Mouse (Mus musculus) midbrain, postnatal 0 days (tissue): ENCODE results near the gene St6galnac6. TPM values are rescaled to one million over a fixed set of nuclear protein-coding genes. Genes with fewer than 3 reads are reported as not detected.

ENCODE experiments used
- ATAC-seq: fragments of 200-750 bp; cut with Nextera tagmentation; 2 replicates; pipeline ENCODE4 v1.8.0; 2017; ENCODE audit warnings: moderate number of reproducible peaks, mild to moderate bottlenecking, moderate TSS enrichment, moderate library complexity; ENCODE audit not compliant: low FRiP score
- DNase-seq: peaks from one replicate; pipeline ENCODE4 v3.0.0-alpha.2; 2015; ENCODE audit warnings: low spot score
- H3K27ac ChIP-seq: fragments of 300-500 bp; sonication (generic); 2 replicates; pipeline ENCODE4 v1.5.1; 2014; ENCODE audit warnings: low read depth, mild to moderate bottlenecking, low read length, mixed read lengths
- H3K27me3 ChIP-seq: fragments of 300-500 bp; sonication (generic); 2 replicates; pipeline ENCODE4 v1.6.1; 2014; ENCODE audit warnings: low read length, control low read depth, mixed read lengths; ENCODE audit not compliant: insufficient read depth
- H3K36me3 ChIP-seq: fragments of 300-500 bp; sonication (generic); 2 replicates; pipeline ENCODE4 v1.6.1; 2014; ENCODE audit warnings: low read length, control low read depth, mixed read lengths; ENCODE audit not compliant: insufficient read depth
- H3K4me1 ChIP-seq: fragments of 300-500 bp; sonication (generic); 2 replicates; pipeline ENCODE4 v1.6.1; 2014; ENCODE audit warnings: mild to moderate bottlenecking, control low read depth, antibody characterized with exemption, low read length, mixed read lengths; ENCODE audit not compliant: insufficient read depth
- H3K4me2 ChIP-seq: fragments of 300-500 bp; sonication (generic); 2 replicates; pipeline ENCODE4 v1.6.1; 2014; ENCODE audit warnings: low read depth, mild to moderate bottlenecking, low read length, mixed read lengths; ENCODE audit not compliant: poor library complexity, severe bottlenecking
- H3K4me3 ChIP-seq: fragments of 300-500 bp; sonication (generic); 2 replicates; pipeline ENCODE4 v1.5.1; 2014; ENCODE audit warnings: low read depth, mild to moderate bottlenecking, low read length, moderate library complexity
- H3K9ac ChIP-seq: fragments of 300-500 bp; sonication (generic); replicated peaks from 2 replicates; pipeline ENCODE4 v1.6.1; 2014; ENCODE audit warnings: mild to moderate bottlenecking, low read length, moderate library complexity, mixed read lengths; ENCODE audit not compliant: poor library complexity, severe bottlenecking
- H3K9me3 ChIP-seq: fragments of 300-500 bp; sonication (generic); 2 replicates; pipeline ENCODE4 v1.6.1; 2016; ENCODE audit warnings: low read length, control low read depth
- CTCF ChIP-seq: IDR thresholded peaks from 2 replicates; pipeline ENCODE4 v1.5.1; 2016; ENCODE audit warnings: antibody characterized with exemption, mild to moderate bottlenecking
- WGBS: fragments of 180-500 bp; shearing (Covaris S2); extraction: QIAGEN DNeasy Blood & Tissue Kit; methylation state at CpG from one replicate; pipeline ENCODE4 v1.1.7; 2014; 5-methylcytosine and 5-hydroxymethylcytosine counted together
- polyA plus RNA-seq: library from polyadenylated mRNA; unstranded; fragments of >200 nt; fragmentation: Nextera tagmentation; extraction: Ambion mirVana; gene quantifications from 2 replicates; pipeline ENCODE4 v1.2.1, GENCODE M21; 2015
- total RNA-seq: library from RNA; depleted of rRNA; stranded (reverse); fragments of >200 nt; gene quantifications from 2 replicates; pipeline ENCODE4 v1.2.3, GENCODE M21; 2014

Gene St6galnac6
- total and polyA plus RNA-seq, 2 experiments from 2014 or later, result 45.2 to 166 TPM

GRCm38 (mm10) chr2:32598506-32598905 is 1.0 kb upstream of the St6galnac6 start:
- Histone ChIP-seq H3K4me3 (no peak overlapping the region), H3K27ac (no peak overlapping the region), H3K27me3 (no peaks in the 10 kb centered on the region; the same call in 1 of the 2 replicates), H3K36me3 (peaks cover 32% of the 10 kb centered on the region), H3K4me1 (no peaks in the 10 kb centered on the region), H3K9ac (no peak overlapping the region), H3K9me3 (no peaks in the 10 kb centered on the region), H3K4me2 (no peak overlapping the region)
- WGBS, result 87% methylated on average over 8 of the region's 8 CpGs
- DNase-seq, result no peak
- TF ChIP-seq CTCF, result no peak
- no peak for ATAC-seq

- H3K4me1 ChIP-seq, result no peaks in the 10 kb centered on the region
- no peak overlapping the region for H3K4me2 ChIP-seq
- H3K27ac ChIP-seq, result no peak overlapping the region
- peak; percentile 48 for DNase-seq
- H3K36me3 ChIP-seq, result peaks cover 11% of the 10 kb centered on the region; the same call in 1 of the 2 replicates
- no peaks in the 10 kb centered on the region; the same call in 1 of the 2 replicates for H3K27me3 ChIP-seq
- TF ChIP-seq CTCF, result peak; percentile 57
- no peak for ATAC-seq
- WGBS, result 46% methylated on average over 8 of the region's 8 CpGs
- no peak overlapping the region for H3K4me3 ChIP-seq
- no peak overlapping the region for H3K9ac ChIP-seq
- no peaks in the 10 kb centered on the region for H3K9me3 ChIP-seq
Observed at GRCm38 (mm10) chr2:32601417-32602065, 2.0 kb downstream of the St6galnac6 start.

- peak; percentile 94 for TF ChIP-seq CTCF
- WGBS, result 1% methylated on average over 11 of the region's 11 CpGs
- Histone ChIP-seq H3K36me3 (peaks cover 3% of the 10 kb centered on the region; the same call in 1 of the 2 replicates), H3K27ac (no peak overlapping the region), H3K4me3 (no peak overlapping the region), H3K4me1 (peaks cover 3% of the 10 kb centered on the region), H3K4me2 (peak overlapping the region; percentile 34), H3K9me3 (no peaks in the 10 kb centered on the region), H3K9ac (no peak overlapping the region), H3K27me3 (no peaks in the 10 kb centered on the region; the same call in 1 of the 2 replicates)
- DNase-seq, result peak; percentile 77
- ATAC-seq, result no peak
Observed at GRCm38 (mm10) chr2:32602600-32603054, 3.1 kb downstream of the St6galnac6 start.

- H3K4me2 ChIP-seq, result no peak overlapping the region
- H3K27me3 ChIP-seq, result no peaks in the 10 kb centered on the region; the same call in 1 of the 2 replicates
- H3K9me3 ChIP-seq, result no peaks in the 10 kb centered on the region
- no peak overlapping the region for H3K9ac ChIP-seq
- no peak for ATAC-seq
- no peak overlapping the region for H3K4me3 ChIP-seq
- no peaks in the 10 kb centered on the region; the same call in 1 of the 2 replicates for H3K36me3 ChIP-seq
- H3K27ac ChIP-seq, result no peak overlapping the region
- no peak for TF ChIP-seq CTCF
- H3K4me1 ChIP-seq, result peaks cover 13% of the 10 kb centered on the region
- 52% methylated on average over 10 of the region's 10 CpGs for WGBS
- DNase-seq, result no peak
Observed at GRCm38 (mm10) chr2:32604631-32605030, 5.1 kb downstream of the St6galnac6 start.

GRCm38 (mm10) chr2:32606161-32607142 is 6.9 kb downstream of the St6galnac6 start:
- ATAC-seq (peak; percentile 67), DNase-seq (peak; percentile 84)
- Histone ChIP-seq H3K27ac (no peak overlapping the region), H3K27me3 (no peaks in the 10 kb centered on the region), H3K36me3 (no peaks in the 10 kb centered on the region), H3K9ac (peak overlapping the region; percentile 81), H3K4me3 (peak overlapping the region; percentile 77), H3K4me1 (peaks cover 13% of the 10 kb centered on the region), H3K9me3 (no peaks in the 10 kb centered on the region), H3K4me2 (peak overlapping the region; percentile 80)
- TF ChIP-seq CTCF, result peak; percentile 79
- WGBS, result 15% methylated on average over 45 of the region's 55 CpGs
